ENCODE assay signal across 1 mouse cellular context in the genomic region with DNA sequence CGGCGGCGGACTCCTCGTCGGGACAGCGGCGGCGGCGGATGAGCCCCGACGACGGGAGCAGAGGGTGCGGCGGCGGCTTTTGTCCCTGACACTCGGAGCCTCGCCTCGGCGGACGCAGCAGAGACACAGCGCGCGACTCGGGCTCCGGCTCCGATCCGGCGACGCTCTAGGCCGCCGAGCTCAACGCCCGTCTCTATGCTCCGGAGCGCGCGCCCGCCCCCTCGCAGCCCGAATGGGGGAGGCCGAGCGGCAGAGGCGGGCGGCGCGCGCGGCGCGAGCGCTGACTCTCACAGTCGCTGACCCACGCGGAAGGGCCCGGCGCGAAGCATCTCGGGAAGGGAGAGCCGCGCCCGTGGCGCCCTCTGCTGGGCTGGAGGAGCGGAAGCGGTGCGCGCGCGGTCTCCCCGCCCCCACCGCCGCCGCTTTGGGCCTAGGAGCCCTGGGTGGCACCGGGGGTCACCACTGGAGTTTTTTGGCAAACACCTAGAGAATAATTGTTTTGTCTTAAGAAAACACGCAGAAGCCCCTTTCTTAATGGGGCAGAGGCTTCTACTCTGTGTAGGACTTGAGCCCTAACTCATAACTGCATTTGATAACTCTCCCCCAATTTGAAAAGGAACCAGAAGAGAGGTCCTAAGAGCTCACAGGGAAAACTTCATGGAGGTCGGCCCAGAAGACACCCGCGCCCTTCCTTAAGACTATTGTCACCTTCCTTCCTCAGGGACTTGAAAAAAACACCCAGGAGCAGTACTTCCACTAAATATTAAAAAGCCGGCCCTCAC.
TF ChIP-seq lines count a peak whose summit lies in the region.

Gene Ythdf2, minus strand, starts transcription at position 351 of the 782 bp plus-strand sequence.

TF ChIP-seq in CH12.LX, 34 proteins besides CTCF, POLR2A, EP300 and RAD21 (continued from another document):
- TF ChIP-seq MEF2A (IDR thresholded peaks at IDR 0.05; ENCODE audit: borderline replicate concordance, low read depth, low read length) (peak; percentile 78; the same call in 1 of the 2 replicates), MYC (IDR thresholded peaks at IDR 0.05; ENCODE audit: low read depth, low read length) (peak; percentile 43; the same call in 1 of the 2 replicates), UBTF (IDR thresholded peaks at IDR 0.05; ENCODE audit: low read depth, low read length) (peak; percentile 98), ELF1 (IDR thresholded peaks at IDR 0.05; ENCODE audit: low read depth, low read length) (peak; percentile 99), SMC3 (IDR thresholded peaks at IDR 0.05; ENCODE audit: low read depth, low read length) (peak; percentile 42), BHLHE40 (IDR thresholded peaks at IDR 0.05; ENCODE audit: low read depth, low read length) (peak; percentile 41; the same call in 1 of the 2 replicates), MAX (IDR thresholded peaks at IDR 0.05; ENCODE audit: low read length) (peak; percentile 65; the same call in 1 of the 2 replicates), MXI1 (IDR thresholded peaks at IDR 0.05; ENCODE audit: low read depth, low read length) (peak; percentile 72; the same call in 1 of the 2 replicates), USF2 (conservative IDR thresholded peaks at IDR 0.05; ENCODE audit: low read depth, low read length) (no peak), MAZ (IDR thresholded peaks at IDR 0.05; ENCODE audit: low read depth, low read length) (peak; percentile 73), MAFK (IDR thresholded peaks at IDR 0.05; ENCODE audit: insufficient replicate concordance, low read length) (no peak), ETS1 (conservative IDR thresholded peaks at IDR 0.05; ENCODE audit: low read depth, low read length) (0 out of 2 replicates have a peak, but pooled peaks have one; percentile 15), IRF4 (IDR thresholded peaks at IDR 0.05; ENCODE audit: low read depth, low read length) (peak; percentile 65; the same call in 1 of the 2 replicates), ZC3H11A (IDR thresholded peaks at IDR 0.05; ENCODE audit: low read depth, low read length) (no peak), CHD2 (IDR thresholded peaks at IDR 0.05; ENCODE audit: low read length) (peak; percentile 95), E2F4 (IDR thresholded peaks at IDR 0.05; ENCODE audit: insufficient replicate concordance, low read depth, low read length) (0 out of 2 replicates have a peak, but pooled peaks have one; percentile 73), GABPA (IDR thresholded peaks at IDR 0.05; ENCODE audit: insufficient replicate concordance, low read depth, low read length) (peak; percentile 46; the same call in 1 of the 2 replicates), USF1 (IDR thresholded peaks at IDR 0.05; ENCODE audit: low read depth, low read length) (no peak), RCOR1 (conservative IDR thresholded peaks at IDR 0.05; ENCODE audit: low read depth, low read length) (no peak), CHD1 (IDR thresholded peaks at IDR 0.05; ENCODE audit: low read depth, low read length) (no peak), ZKSCAN1 (IDR thresholded peaks at IDR 0.05; ENCODE audit: borderline replicate concordance, low read depth, low read length) (peak; percentile 7; the same call in 1 of the 2 replicates), NELFE (IDR thresholded peaks at IDR 0.05; ENCODE audit: low read depth, low read length) (peak; percentile 43; the same call in 1 of the 2 replicates), TCF12 (IDR thresholded peaks at IDR 0.05; ENCODE audit: low read depth, low read length) (peak; percentile 92), PAX5 (IDR thresholded peaks at IDR 0.05; ENCODE audit: low read length) (no peak), JUN (IDR thresholded peaks at IDR 0.05; ENCODE audit: insufficient read depth, low read depth, low read length) (no peak), SIN3A (IDR thresholded peaks at IDR 0.05; ENCODE audit: low read length) (peak; percentile 63), TBP (conservative IDR thresholded peaks at IDR 0.05; ENCODE audit: low read depth, low read length) (0 out of 2 replicates have a peak, but pooled peaks have one; percentile 30), NRF1 (IDR thresholded peaks at IDR 0.05; ENCODE audit: low read depth, low read length) (peak; percentile 73), ZNF384 (IDR thresholded peaks at IDR 0.05; ENCODE audit: low read depth, low read length) (peak; percentile 31; the same call in 1 of the 2 replicates), JUND (conservative IDR thresholded peaks at IDR 0.05; ENCODE audit: low read depth, low read length) (no peak), POLR2AphosphoS2 (IDR thresholded peaks at IDR 0.05; ENCODE audit: low read depth, low read length) (no peak; the same call in 1 of the 2 replicates), HCFC1 (IDR thresholded peaks at IDR 0.05; ENCODE audit: low read depth, low read length) (peak; percentile 89)
